Mouse (Mus musculus) fat pad, adult 2 months (tissue): ENCODE results near the gene Wnt8b.
"Not testable (repeated sequence)": the region's sequence is repeated elsewhere in the genome, so short reads cannot be mapped to it uniquely, and the experiment has no call there.

Source experiments
- DNase-seq: peaks from one replicate; pipeline ENCODE4 v3.0.0-alpha.2; 2011; ENCODE audit warnings: low read depth, low spot score; ENCODE audit errors: extremely low read depth

The Wnt8b gene

DNA sequence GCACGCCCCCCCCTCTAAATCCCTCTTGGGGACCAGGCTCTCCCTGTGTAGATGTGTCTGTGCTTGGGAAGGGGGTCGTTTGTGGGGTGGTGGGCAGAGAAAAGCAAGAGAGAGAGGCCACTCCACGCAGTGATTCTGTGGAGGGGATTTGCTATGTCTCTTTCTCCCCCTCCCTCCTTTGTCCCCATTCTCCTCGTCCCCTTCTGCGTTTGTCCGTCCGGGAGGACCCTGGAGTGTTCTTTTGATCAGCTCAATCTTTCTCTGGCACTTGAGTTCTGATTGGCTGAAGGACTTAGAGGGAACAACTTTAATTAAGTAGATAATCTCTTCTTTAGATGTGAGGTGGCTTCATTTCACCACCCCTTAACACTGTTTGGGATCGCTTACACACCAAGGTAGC is at the start of gene Wnt8b:
TSS of gene Wnt8b (plus strand) at position 345 of the 400 bp plus-strand sequence.
- no peak for DNase-seq

DNA sequence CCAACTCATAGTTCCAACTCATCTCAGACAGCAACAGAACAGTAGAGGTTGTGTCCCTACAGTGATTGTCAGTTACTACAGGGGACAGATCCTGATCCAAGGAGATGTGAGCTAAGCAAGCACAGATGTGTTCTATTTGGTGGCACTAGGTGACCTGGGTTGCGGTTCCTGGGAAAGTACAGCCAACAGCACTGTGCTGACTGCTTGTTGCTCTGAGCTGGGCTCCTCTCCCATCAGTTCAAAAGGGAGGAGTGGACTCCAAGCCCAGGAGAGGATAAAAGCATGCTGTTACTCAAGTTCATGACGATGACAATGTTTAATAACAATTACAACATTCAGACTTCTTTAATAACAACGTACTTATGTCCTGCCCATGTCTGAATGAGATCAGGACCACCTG is 47.5 kb upstream of the Wnt8b start:
- DNase-seq, result peak; percentile 50

DNA sequence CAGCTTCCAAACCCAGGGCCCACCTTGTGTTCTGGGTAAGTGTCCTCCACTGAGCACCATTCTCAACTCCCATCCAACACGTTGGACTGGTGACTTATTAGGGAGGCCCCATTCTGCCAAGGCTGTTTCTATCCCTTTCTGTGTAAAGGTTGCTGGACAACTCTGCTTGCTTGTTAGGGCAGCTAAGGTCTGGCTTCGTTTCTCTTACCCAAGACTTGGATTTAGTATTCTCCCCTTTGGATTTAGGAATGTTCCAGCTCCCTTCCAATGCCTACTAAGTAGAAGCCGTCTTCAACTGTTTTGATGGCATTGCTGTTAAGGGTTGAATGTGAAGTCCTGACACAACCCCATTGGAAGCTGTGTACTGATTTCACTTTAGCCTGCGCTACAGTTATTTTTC is 45.3 kb upstream of the Wnt8b start:
- peak; percentile 68 for DNase-seq

DNA sequence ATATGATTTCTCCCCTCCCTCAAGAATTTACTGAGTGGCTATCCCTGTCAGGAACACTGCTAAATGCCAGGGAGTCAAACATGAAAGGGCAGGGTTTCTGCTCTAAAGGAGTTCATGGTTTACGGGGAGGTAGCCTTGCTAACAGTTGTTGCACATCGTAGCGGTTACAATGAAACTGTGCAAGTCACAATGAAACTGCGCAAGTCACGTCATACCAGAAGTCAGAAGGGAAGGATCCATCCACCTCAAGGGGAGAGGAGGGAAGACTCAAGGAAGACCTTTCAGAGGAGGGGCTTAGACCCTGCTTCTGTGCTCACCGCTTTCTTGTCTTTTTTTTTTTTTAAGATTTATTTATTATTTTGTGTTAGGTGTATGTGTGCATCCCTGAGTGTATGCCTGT is 38.4 kb upstream of the Wnt8b start:
- DNase-seq, result no peak

DNA sequence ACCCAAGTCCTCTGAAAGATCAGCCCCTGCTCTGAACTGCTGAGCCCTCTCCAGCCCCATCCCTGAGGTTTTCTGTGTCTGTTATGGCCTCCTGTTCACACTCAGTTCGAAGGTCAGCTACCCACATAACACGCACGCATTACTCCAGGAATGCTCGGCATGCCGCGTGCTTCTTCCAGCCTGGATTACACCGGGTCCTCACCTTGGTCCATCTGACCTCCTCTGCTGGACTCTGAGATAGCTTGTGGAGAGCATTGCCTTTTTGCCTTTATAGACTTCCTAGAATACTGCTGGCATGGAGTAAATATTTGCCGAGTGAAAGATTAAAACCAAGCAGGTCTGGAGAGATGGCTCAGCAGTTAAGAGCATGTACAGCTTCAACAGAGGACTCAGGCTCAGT is 37.9 kb upstream of the Wnt8b start:
- no peak for DNase-seq

DNA sequence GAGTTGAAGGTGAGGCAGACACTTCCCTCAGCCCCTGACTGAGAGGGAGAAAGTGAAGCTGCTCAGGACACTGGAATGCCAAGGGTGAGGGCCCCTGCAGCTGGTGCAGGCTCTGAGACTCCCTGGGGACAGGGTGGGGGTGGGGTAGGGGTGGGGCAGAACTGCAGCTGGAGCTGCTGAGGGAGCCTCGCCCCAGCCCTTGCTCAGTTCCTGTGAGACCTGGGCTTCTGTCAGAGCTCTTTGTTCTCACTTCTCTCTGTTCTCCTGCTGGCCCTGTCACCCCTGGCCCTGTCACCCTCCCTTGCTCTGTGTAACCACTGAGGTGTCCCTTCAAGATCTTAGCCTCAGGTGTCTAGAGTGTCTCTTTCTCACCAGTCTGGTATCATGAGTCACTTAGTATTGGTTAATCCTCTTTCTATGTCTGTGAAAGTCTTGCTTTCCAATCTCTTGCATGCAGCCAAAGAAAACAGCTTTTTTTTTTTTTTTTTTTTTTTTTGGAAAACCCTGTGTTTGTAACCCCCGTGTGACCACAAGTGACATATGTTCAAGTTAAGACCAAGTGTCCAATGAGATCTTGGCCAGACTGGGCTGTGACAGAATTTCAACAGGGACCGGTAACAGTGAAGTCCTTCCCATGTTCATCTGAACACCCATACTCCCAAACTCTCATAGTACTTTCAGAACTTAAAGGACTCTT is 35.8 kb upstream of the Wnt8b start:
- DNase-seq, result no peak

DNA sequence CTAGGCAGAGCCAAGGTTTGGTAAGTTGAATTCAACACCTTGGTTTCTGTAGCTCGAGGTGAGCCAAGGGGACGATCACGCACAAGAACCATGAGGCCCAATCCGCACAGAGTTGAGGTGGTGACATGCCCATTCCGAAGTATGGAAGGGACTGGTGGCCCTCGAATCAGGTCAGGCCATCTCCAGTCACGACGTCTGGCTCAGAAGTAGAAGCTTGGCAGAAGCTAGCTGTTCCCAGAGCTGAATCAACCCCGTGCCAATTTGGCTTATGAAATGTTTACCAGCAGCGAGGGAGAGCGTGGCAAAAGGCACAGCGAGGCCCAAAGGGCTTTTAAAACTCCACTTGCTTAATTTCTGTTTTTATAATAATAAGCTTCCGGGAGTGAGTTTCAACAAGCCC is 34.6 kb upstream of the Wnt8b start:
- peak; percentile 96 for DNase-seq

DNA sequence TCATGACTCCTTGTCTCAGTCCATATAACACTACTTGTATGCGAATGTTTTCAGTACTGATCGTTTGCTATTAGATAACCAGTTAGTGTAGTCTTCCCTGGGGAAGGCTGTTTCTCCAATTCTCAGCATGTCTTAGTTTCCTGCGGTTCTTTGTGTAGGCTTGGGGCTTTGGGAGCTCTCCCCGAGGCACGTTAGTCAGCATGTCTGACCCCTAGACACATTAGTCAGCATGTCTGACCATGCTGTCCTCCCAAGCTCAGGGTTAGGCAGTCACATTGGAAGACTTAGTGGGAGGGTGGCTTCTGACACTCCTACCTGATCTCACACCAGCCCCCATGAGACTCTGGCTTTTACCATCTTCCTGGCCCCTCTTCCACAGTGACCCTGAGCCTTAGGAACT is 32.8 kb upstream of the Wnt8b start:
- DNase-seq, result no peak

DNA sequence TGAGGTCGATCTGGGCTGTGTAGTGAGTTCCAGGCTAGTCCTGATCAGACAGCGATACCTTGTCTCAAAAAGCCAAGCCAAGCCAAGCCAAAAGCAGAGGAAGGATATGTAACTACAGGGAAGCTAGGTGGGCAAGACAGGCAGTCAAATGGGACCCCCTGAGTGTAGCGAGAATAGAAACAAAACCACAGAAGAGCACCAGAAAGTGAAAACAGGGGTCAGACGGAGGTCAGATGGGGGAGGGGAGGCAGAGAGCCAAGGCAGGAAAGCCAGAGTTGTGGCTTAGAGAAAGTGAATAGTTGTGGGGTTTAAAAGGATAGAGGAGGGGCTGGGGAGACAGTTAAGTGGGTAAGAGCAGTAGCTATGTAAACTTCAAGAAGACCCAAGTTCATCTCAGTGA is 31.8 kb upstream of the Wnt8b start:
- no peak for DNase-seq

DNA sequence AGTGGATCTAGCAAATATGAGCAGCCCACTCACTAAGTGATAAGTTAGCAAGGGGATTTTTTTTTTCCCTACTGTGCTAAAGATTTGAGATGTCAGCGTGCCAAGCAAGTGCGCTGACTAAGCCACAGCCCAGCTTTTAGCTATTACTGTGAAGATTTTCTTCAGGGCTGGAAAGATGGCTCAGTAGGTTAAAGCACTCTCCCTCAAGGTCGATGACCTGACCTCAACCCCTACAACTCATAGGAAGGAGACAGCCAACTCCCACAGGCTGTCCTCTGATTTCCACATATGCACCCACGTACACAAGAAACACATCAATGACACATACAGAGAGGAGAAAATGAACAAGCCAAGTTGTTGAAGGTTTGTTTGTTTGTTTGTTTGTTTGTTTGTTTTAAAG is 31.1 kb upstream of the Wnt8b start:
- DNase-seq, result no peak

DNA sequence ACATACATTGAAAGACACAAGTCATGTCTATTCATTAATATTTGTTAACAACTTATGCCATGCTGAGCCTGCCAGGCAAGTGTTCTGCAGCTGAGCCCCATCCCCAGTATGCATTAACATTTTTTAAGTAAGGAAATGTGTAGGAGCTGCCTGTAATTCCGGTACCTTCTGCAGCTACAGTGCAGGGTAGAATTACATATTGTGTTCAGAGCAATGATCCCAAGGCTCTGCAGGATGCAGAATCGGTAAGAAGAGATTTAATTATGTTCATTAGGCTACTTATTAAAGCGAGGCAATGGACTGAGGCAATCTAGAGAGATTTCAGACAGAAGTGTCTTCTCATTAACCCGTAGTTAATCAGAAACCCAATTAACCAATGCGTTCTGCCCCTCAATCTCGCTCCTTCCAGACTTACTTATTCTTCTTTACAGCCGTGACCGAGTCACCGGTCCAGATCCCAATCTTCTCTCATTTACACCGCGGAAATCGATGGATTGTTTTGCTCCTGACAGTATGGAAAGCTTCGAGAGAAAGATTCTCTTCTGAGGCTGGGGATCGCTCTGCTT is 27.2 kb upstream of the Wnt8b start:
- not testable (repeated sequence) for DNase-seq

DNA sequence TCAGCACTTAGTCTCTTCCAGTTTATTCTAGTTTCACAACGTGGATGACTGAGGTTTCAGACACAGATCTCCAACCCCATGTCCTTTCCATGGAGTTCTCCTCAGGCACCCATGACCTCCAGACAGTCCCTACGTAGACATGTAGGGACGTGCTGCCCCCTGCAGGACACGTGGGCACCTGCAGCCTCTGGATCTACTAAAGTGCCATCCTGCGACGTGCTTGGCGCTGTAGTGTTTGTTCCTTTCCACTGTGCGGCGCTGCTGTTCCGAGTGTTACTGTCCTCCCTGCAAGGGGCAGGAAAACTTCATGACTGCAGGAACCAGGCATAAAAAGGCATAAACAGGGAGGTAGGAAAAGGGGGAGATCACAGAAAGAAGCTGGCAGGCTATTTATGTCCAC is 19.1 kb upstream of the Wnt8b start:
- DNase-seq, result no peak

DNA sequence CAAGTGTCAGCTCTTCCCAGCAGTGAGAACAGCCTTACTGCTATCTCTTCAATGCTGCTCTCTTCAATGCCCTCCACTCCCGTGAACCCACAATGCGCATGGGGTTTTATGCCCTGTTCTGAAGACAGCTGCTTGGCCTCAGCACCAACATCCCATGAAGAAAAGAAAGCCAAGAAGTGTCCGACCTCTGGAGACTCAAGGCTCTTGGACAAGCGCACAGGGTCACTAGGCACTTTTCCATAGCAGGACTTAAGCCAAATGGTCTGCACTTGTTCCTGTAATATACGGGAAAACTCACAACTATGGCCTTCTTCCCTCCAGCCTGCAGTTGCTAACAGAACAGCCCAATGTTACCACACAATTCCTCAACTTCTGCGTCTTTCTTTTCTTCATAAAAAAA is 18.0 kb upstream of the Wnt8b start:
- no peak for DNase-seq

DNA sequence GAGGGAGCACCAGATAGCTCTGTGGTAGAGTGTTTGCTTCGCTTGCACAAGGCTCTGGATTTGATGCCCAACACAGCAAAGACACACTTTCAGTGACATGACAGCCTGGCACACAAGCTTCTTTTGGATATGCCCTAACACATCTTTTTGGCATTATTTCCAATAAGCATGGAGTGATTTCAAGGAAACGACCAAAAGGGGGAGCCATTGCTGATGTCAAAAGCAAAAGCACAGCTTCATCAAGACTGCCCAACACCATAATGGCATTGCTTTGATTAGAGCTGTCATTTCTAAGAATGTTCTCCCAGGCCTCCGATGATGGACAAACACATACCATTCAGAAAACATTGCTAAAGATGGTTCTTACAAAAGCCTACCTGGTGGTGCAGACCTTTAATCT is 16.7 kb upstream of the Wnt8b start:
- no peak for DNase-seq

DNA sequence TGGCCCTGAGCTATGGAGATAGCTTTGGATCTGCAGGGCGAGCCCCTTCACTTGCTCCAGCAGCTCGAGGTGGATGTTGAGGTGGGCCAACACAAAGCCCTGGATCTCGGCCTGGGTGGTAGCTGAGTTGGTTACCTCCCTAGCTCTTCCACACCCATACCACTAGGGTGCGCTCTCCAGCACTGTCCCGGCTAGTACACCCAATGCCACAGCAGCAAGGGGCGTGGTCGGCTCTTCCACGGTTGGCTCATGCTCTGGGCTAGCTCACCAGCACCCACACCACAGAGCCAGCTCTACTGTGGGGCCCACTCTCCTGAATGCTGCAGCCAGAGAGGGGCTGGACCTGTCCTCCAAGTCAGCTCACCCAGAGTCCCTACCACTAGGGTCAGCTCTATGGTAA is 6.0 kb upstream of the Wnt8b start:
- no peak for DNase-seq

DNA sequence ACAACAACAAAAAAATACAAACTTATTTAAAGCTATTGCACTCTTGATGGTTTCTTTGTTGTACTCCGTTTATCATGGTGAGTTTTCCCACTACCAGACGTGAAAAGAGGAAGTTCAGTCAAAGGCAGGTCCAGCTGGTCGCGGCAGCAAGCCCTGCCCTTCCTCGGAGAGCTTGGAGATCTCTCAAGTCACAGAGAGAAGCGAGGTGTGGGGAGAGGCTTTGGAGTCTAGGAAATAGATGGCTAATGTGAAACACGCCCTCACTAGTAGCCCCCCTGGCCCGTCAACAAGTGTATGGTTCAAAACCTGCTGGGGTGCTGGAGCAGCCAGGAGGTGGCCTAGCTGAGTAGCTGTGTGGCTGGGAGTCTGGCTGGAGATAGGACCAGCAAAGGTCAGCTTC is 3.2 kb downstream of the Wnt8b start:
- DNase-seq, result no peak

DNA sequence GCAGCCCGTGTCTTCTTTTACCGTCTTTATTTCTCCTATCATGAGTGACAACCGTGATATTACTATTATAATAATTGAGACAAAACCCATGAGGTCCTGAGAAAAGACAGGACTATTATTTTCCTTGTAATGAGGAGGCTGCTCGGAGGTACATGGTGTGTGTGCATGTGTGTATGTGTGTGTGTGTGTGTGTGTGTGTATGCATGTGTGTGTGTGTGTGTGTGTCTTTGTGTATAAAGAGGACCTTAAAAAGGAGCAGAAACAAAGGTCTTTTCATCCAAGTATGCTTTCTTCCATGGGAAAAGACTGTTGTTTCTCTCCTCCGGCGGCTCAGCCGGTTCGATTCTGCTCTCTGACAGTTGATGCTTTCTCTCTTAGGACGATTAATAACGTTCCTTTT is 3.7 kb downstream of the Wnt8b start:
- no peak for DNase-seq

DNA sequence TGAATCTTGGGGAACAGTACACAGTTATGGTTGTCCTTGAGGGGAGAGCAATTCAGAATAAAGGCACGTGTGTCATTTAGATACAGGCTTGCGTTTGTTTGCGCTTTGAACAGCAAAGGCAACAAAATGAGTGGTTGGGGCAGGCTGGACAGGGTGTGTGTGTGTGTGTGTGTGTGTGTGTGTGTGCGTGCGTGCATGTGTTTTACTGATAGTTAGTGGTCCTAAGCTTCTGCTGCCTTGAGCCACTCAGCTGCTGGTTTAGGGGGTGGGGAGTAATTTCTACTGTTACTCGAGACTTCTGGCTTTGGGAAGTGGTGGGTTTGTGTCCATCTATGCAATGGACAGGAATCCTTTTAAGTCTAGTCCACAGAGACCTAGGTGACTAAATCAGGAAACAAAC is 5.7 kb downstream of the Wnt8b start:
- no peak for DNase-seq

DNA sequence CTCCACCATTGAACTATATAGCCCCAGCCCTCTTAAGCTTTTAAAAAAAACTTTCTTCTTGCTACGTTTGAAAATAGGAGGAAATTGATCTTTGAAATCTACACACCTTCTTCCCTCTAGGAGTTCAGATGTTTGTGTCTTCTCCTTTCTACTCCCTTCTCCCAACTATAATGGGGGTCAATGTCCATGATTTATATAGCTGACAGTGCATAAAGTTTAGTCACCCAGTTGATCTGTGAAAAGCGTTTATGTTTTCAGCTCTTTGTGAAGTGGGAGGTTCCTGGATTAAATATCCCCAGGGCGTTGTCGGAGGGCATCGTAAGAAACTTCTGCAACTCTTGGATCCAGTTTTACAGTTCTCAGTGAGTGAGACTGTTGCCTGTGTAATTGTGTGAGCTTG is 7.0 kb downstream of the Wnt8b start:
- DNase-seq, result no peak

DNA sequence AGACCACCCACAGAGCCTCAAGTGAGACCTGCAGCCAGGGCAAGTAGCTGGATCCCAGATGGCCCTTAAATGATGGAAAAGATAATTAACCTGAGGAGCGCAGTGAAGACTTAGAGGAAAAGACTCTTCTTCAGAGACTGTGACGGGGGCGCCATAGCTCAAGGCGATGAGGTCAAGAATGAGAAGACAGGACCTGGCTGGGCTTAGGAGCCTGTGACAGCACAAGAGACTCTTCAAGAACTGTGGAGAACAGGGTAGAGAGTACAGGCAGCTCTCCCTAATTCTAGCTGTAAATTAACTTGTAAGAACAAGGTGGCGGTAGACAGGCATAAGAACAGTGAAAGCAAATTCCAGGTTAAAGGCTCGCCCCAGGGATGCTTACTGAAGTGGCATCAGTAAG is 8.7 kb downstream of the Wnt8b start:
- DNase-seq, result no peak

DNA sequence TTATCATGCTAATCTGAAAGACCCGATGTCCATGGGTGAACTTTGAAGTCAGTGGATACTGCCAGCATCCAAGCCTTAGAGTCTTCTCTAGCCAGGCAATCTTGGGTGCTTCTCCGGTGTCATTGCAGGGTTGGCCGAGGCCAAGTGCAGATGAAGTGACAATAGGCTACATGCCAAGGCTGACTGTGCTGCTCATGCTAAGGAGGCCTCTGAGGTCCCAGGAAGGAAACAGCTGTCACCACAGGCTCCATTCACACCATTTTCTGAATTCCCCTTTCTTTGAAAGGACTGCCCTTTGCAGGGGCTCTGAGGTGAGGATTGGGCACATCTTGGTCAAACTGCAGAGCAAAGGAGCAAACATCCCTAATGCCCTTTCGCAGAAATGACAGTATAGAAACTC is 9.5 kb downstream of the Wnt8b start:
- DNase-seq, result no peak

DNA sequence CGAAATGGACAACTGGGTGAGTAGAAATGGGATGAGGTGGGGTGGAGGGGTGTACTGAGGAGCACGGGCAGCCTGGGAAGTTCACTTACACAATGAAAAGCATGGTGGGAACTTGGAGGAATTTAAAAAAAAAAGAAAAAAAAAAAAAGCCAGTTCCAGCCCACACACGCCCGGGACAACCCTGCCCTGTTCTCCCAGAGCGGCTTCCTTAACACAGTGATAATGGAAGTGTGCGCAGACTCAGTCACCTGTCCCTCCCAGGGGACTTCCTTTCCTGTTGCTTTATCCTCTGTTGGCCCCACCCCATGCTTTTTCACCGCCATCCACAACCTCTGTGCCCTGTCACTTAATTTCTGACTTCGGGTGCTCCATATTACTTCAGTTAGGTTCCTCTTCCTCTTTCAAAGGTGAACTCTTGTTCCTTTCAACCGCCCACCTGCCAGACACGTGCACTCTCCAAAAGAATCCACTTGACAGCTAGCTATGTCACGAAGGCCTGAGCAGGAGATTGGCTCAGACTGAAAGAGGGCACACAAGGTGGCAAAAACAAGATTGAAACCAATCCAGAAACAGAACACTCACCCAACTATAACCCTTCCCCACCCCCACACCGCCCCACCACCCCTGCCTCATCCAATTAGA is 17.4 kb downstream of the Wnt8b start:
- no peak for DNase-seq
